In genomic region chr13:3872832-3873231, GRCm38 (mm10) we compare ENCODE assay signal across 24 mouse cellular contexts. TPM values are rescaled to one million over a fixed set of nuclear protein-coding genes. Genes with fewer than 3 reads are reported as not detected.
DNase-seq lines count a peak whose midpoint lies in the region; ATAC-seq and TF ChIP-seq lines count a peak whose summit lies in the region.
"Had no signal": no experiment of that assay in that cellular context is flagged by ENCODE, and none has a peak within 500 bp of the region (broad histone marks: within the 10 kb centered on the region; RNA-seq: fewer than 3 reads in every experiment).

No protein-coding gene starts in this region.

- no peaks in the 10 kb centered on the region for H3K9me3 ChIP-seq in liver, embryonic 11.5 days (ENCODE audit: control insufficient read depth, low read length)
- no peaks in the 10 kb centered on the region for H3K9me3 ChIP-seq in liver, embryonic 13.5 days (replicated peaks)
- no peaks in the 10 kb centered on the region for H3K9me3 ChIP-seq in liver, embryonic 14.5 days (ENCODE audit: control insufficient read depth, low read length)
- H3K9me3 ChIP-seq: embryonic facial prominence, embryonic 13.5 days; embryonic facial prominence, embryonic 15.5 days; forebrain, embryonic 13.5 days; forebrain, embryonic 15.5 days had no signal

- no peaks in the 10 kb centered on the region for H3K36me3 ChIP-seq in liver, embryonic 11.5 days (ENCODE audit: control insufficient read depth, insufficient read depth, low read length)
- H3K36me3 ChIP-seq in liver, embryonic 13.5 days = no peaks in the 10 kb centered on the region
- H3K36me3 ChIP-seq in liver, embryonic 14.5 days (replicated peaks; ENCODE audit: control insufficient read depth, insufficient read depth, low read depth) = no peaks in the 10 kb centered on the region
- H3K36me3 ChIP-seq: embryonic facial prominence, embryonic 13.5 days; embryonic facial prominence, embryonic 15.5 days; forebrain, embryonic 15.5 days had no signal

- 91% methylated on average over 4 of the region's 4 CpGs for WGBS in liver, embryonic 11.5 days
- WGBS in liver, embryonic 13.5 days (ENCODE audit: insufficient replicate concordance) = 74% methylated on average over 4 of the region's 4 CpGs
- WGBS in liver, embryonic 14.5 days (ENCODE audit: insufficient replicate concordance) = 71% methylated on average over 4 of the region's 4 CpGs

- no peak overlapping the region for H3K9ac ChIP-seq in liver, embryonic 11.5 days (ENCODE audit: low read depth, low read length)
- no peak overlapping the region for H3K9ac ChIP-seq in liver, embryonic 13.5 days
- no peak overlapping the region for H3K9ac ChIP-seq in liver, embryonic 14.5 days (replicated peaks)
- H3K9ac ChIP-seq: embryonic facial prominence, embryonic 13.5 days; embryonic facial prominence, embryonic 15.5 days; forebrain, embryonic 13.5 days; forebrain, embryonic 15.5 days had no signal

- TF ChIP-seq CTCF in liver, embryonic 14.5 days (IDR thresholded peaks at IDR 0.05; ENCODE audit: low read depth) = no peak

- H3K27ac ChIP-seq in liver, embryonic 11.5 days (ENCODE audit: low read depth, low read length) = no peak overlapping the region
- 0 out of 2 replicates have a peak overlapping the region, but pooled peaks have one; percentile 26 for H3K27ac ChIP-seq in liver, embryonic 13.5 days
- H3K27ac ChIP-seq in liver, embryonic 14.5 days = no peak overlapping the region
- H3K27ac ChIP-seq: embryonic facial prominence, embryonic 13.5 days; embryonic facial prominence, embryonic 15.5 days; forebrain, embryonic 13.5 days; forebrain, embryonic 15.5 days had no signal

- no peak overlapping the region for H3K4me3 ChIP-seq in liver, embryonic 11.5 days (ENCODE audit: low read depth, low read length)
- H3K4me3 ChIP-seq in liver, embryonic 13.5 days (replicated peaks) = no peak overlapping the region
- no peak overlapping the region for H3K4me3 ChIP-seq in liver, embryonic 14.5 days (ENCODE audit: insufficient read depth in 1 of 2, low read depth in 2 of 2, low read length in 2 of 2)
- H3K4me3 ChIP-seq: embryonic facial prominence, embryonic 13.5 days; embryonic facial prominence, embryonic 15.5 days; forebrain, embryonic 13.5 days; forebrain, embryonic 15.5 days had no signal

- H3K4me2 ChIP-seq in liver, embryonic 11.5 days = no peak overlapping the region
- H3K4me2 ChIP-seq in liver, embryonic 13.5 days = 0 out of 2 replicates have a peak overlapping the region, but pooled peaks have one; percentile 21
- no peak overlapping the region for H3K4me2 ChIP-seq in liver, embryonic 14.5 days (ENCODE audit: low read depth)
- H3K4me2 ChIP-seq: embryonic facial prominence, embryonic 13.5 days; embryonic facial prominence, embryonic 15.5 days; forebrain, embryonic 13.5 days; forebrain, embryonic 15.5 days had no signal

- no peaks in the 10 kb centered on the region for H3K27me3 ChIP-seq in liver, embryonic 11.5 days (replicated peaks; ENCODE audit: control insufficient read depth, insufficient read depth, low read length)
- no peaks in the 10 kb centered on the region for H3K27me3 ChIP-seq in liver, embryonic 13.5 days
- H3K27me3 ChIP-seq in liver, embryonic 14.5 days (ENCODE audit: control insufficient read depth, insufficient read depth, low read length) = no peaks in the 10 kb centered on the region
- H3K27me3 ChIP-seq: embryonic facial prominence, embryonic 13.5 days; embryonic facial prominence, embryonic 15.5 days; forebrain, embryonic 13.5 days; forebrain, embryonic 15.5 days had no signal

- H3K4me1 ChIP-seq in liver, embryonic 11.5 days (replicated peaks; ENCODE audit: control insufficient read depth, insufficient read depth, low read length) = peaks cover 25% of the 10 kb centered on the region
- H3K4me1 ChIP-seq in liver, embryonic 13.5 days (replicated peaks) = peaks cover 77% of the 10 kb centered on the region
- H3K4me1 ChIP-seq in liver, embryonic 14.5 days (replicated peaks; ENCODE audit: control insufficient read depth in 2 of 2, insufficient read depth in 2 of 2, low read length in 1 of 2) = peaks cover 52 to 57% of the 10 kb centered on the region in 2 experiments
- H3K4me1 ChIP-seq: embryonic facial prominence, embryonic 13.5 days; forebrain, embryonic 13.5 days; forebrain, embryonic 15.5 days had no signal

- DNase-seq in liver = peak; percentile 54
- no peak for DNase-seq in liver, embryonic 11.5 days (ENCODE audit: low spot score)
- no peak for DNase-seq in liver, embryonic 13.5 days
- DNase-seq in liver, embryonic 14.5 days (ENCODE audit: low read depth in 3 of 3, low spot score in 3 of 3) = no peak
- no peak for DNase-seq in urinary bladder, postnatal 10 days (ENCODE audit: low spot score)
- DNase-seq: adrenal gland, adult 2 months; adrenal gland, postnatal 10 days; adrenal gland, postnatal 25 days; cerebellum, adult 11 months; cerebellum, adult 18-20 months; cerebellum, adult 8-10 months; cerebellum, adult 9-11 months; cerebellum, postnatal 14 days; cerebellum, postnatal 36 days; embryo, embryonic 11 days had no signal

- no peak for ATAC-seq in liver, embryonic 11.5 days (replicated peaks; ENCODE audit: low FRiP score)
- ATAC-seq in liver, embryonic 13.5 days (ENCODE audit: low read depth) = peak; percentile 42
- ATAC-seq in liver, embryonic 14.5 days (ENCODE audit: insufficient read depth) = peak; percentile 42; the same call in 1 of the 2 replicates
- ATAC-seq in inflammation-experienced regulatory T-cells, adult 6 months = no peak
- ATAC-seq: forebrain, embryonic 13.5 days; forebrain, embryonic 15.5 days had no signal

- no peak for TF ChIP-seq EP300 in liver, embryonic 14.5 days (IDR thresholded peaks at IDR 0.05; ENCODE audit: low read depth)

RNA-seq across cellular contexts. Expression of gene Calm5, which starts 18.9 kb away (rescaled TPM):
- polyA plus RNA-seq in liver, embryonic 11.5 days (2014; fragmentation: Nextera tagmentation; extraction: Ambion mirVana) = not detected in 2 replicates
- not detected in 2 replicates for polyA plus RNA-seq in liver, embryonic 13.5 days (2015; fragmentation: Nextera tagmentation; extraction: Ambion mirVana)
- polyA plus RNA-seq in liver, embryonic 14.5 days (2012; rRNA removed) = not detected in 2 replicates
- not detected in 2 replicates for polyA plus RNA-seq in liver, embryonic 14.5 days (2014; fragmentation: Nextera tagmentation; extraction: Ambion mirVana)
- not detected for polyA plus RNA-seq in inflammation-experienced regulatory T-cells, adult 6 months (2017; shearing (Covaris generic))
- polyA plus RNA-seq: adrenal gland, adult 2 months; brain, embryonic 14.5 days; C2C12; embryonic facial prominence, embryonic 11.5 days; embryonic facial prominence, embryonic 13.5 days; forebrain, embryonic 11.5 days; forebrain, embryonic 13.5 days; forebrain, embryonic 15.5 days had no signal

RNA-seq across cellular contexts. Expression of gene Calm4, which starts 35.3 kb away (rescaled TPM):
- not detected in 2 replicates for polyA plus RNA-seq in liver, embryonic 11.5 days (2014; fragmentation: Nextera tagmentation; extraction: Ambion mirVana)
- not detected in 2 replicates for polyA plus RNA-seq in liver, embryonic 13.5 days (2015; fragmentation: Nextera tagmentation; extraction: Ambion mirVana)
- polyA plus RNA-seq in liver, embryonic 14.5 days (2012; rRNA removed) = not detected in 2 replicates
- not detected in 2 replicates for polyA plus RNA-seq in liver, embryonic 14.5 days (2014; fragmentation: Nextera tagmentation; extraction: Ambion mirVana)
- not detected for polyA plus RNA-seq in inflammation-experienced regulatory T-cells, adult 6 months (2017; shearing (Covaris generic))
- polyA plus RNA-seq: adrenal gland, adult 2 months; C2C12; embryonic facial prominence, embryonic 11.5 days; forebrain, embryonic 11.5 days; forebrain, embryonic 13.5 days; forebrain, embryonic 15.5 days had no signal

RNA-seq across cellular contexts. Expression of gene Net1, which starts 45.2 kb away (rescaled TPM):
- polyA plus RNA-seq in liver, embryonic 11.5 days (2014; fragmentation: Nextera tagmentation; extraction: Ambion mirVana) = 95.0 and 103 TPM in 2 replicates
- polyA plus RNA-seq in liver, embryonic 13.5 days (2015; fragmentation: Nextera tagmentation; extraction: Ambion mirVana) = 53.6 and 66.0 TPM in 2 replicates
- polyA plus RNA-seq in liver, embryonic 14.5 days (2012; rRNA removed) = 19.1 and 23.5 TPM in 2 replicates
- 39.4 and 42.9 TPM in 2 replicates for polyA plus RNA-seq in liver, embryonic 14.5 days (2014; fragmentation: Nextera tagmentation; extraction: Ambion mirVana)
- polyA plus RNA-seq in inflammation-experienced regulatory T-cells, adult 6 months (2017; shearing (Covaris generic)) = 10 to 100 TPM; 24.1 to 29.7 (median 27.0) TPM

RNA-seq across cellular contexts. Expression of gene Tubal3, which starts 45.2 kb away (rescaled TPM):
- not detected in 2 replicates for polyA plus RNA-seq in liver, embryonic 11.5 days (2014; fragmentation: Nextera tagmentation; extraction: Ambion mirVana)
- polyA plus RNA-seq in liver, embryonic 13.5 days (2015; fragmentation: Nextera tagmentation; extraction: Ambion mirVana) = not detected in 2 replicates
- polyA plus RNA-seq in liver, embryonic 14.5 days (2012; rRNA removed) = not detected in 2 replicates
- not detected in 2 replicates for polyA plus RNA-seq in liver, embryonic 14.5 days (2014; fragmentation: Nextera tagmentation; extraction: Ambion mirVana)
- under 1 TPM in 1 of 3 experiments, not detected in 2; 0.67 TPM for polyA plus RNA-seq in inflammation-experienced regulatory T-cells, adult 6 months (2017; shearing (Covaris generic))
- polyA plus RNA-seq: adrenal gland, adult 2 months; brain, embryonic 14.5 days; C2C12; embryonic facial prominence, embryonic 11.5 days; embryonic facial prominence, embryonic 13.5 days; embryonic facial prominence, embryonic 15.5 days; forebrain, embryonic 11.5 days; forebrain, embryonic 13.5 days; forebrain, embryonic 15.5 days had no signal

Comparison
In these comparisons a context has a peak if more than half of its experiments do, and no peak if none do; other contexts are left out.
1. ATAC-seq: peak in liver, embryonic 13.5 days (single experiment) and liver, embryonic 14.5 days (single experiment); none in liver, embryonic 11.5 days (single experiment) and inflammation-experienced regulatory T-cells, adult 6 months (single experiment).